Mouse (Mus musculus): ENCODE measurements at regions not wholly inside any gene's neighbourhood (a gene's known extent, or its start where the extent isn't known, plus 50 kb on each side); places are given as distances from the start of the nearest gene placed in this dataset.

GRCm38 (mm10) chr1:108577793-108578192 lies 988.0 kb downstream of the Serpinb8 start:
- H3K9ac ChIP-seq (ENCODE audit: low read length): no peak overlapping the region
- no peak overlapping the region for H3K4me3 ChIP-seq (ENCODE audit: low read depth, low read length)
- H3K27ac ChIP-seq (replicated peaks; ENCODE audit: low read depth, low read length): no peak overlapping the region
- H3K36me3 ChIP-seq (ENCODE audit: control insufficient read depth, insufficient read depth, low read length): no peaks in the 10 kb centered on the region
- WGBS: 92% methylated on average over 3 of the region's 3 CpGs
- H3K4me1 ChIP-seq (ENCODE audit: control insufficient read depth, insufficient read depth, low read length): no peaks in the 10 kb centered on the region
- H3K27me3 ChIP-seq (ENCODE audit: control insufficient read depth, insufficient read depth, low read length): no peaks in the 10 kb centered on the region
- ATAC-seq (ENCODE audit: insufficient number of reproducible peaks, low FRiP score, low TSS enrichment, low read depth): no peak
- H3K4me2 ChIP-seq (ENCODE audit: low read depth, severe bottlenecking): no peak overlapping the region
- no peaks in the 10 kb centered on the region for H3K9me3 ChIP-seq (ENCODE audit: control insufficient read depth, low read length)
- no peak for DNase-seq (ENCODE audit: low spot score)

GRCm38 (mm10) chr1:108592720-108593422 lies 1003.1 kb downstream of the Serpinb8 start:
- Histone ChIP-seq H3K27me3 (ENCODE audit: control insufficient read depth, insufficient read depth, low read length) (no peaks in the 10 kb centered on the region), H3K9me3 (ENCODE audit: control insufficient read depth, low read length) (no peaks in the 10 kb centered on the region), H3K27ac (replicated peaks; ENCODE audit: low read depth, low read length) (no peak overlapping the region), H3K4me2 (ENCODE audit: low read depth, severe bottlenecking) (no peak overlapping the region), H3K4me3 (ENCODE audit: low read depth, low read length) (no peak overlapping the region), H3K4me1 (ENCODE audit: control insufficient read depth, insufficient read depth, low read length) (no peaks in the 10 kb centered on the region), H3K36me3 (ENCODE audit: control insufficient read depth, insufficient read depth, low read length) (no peaks in the 10 kb centered on the region), H3K9ac (ENCODE audit: low read length) (no peak overlapping the region)
- DNase-seq (ENCODE audit: low spot score) (no peak), ATAC-seq (ENCODE audit: insufficient number of reproducible peaks, low FRiP score, low TSS enrichment, low read depth) (no peak)
- WGBS: 77% methylated on average over 3 of the region's 3 CpGs

- H3K9ac ChIP-seq (ENCODE audit: low read length): no peak overlapping the region
- H3K9me3 ChIP-seq (ENCODE audit: control insufficient read depth, low read length): no peaks in the 10 kb centered on the region
- no peaks in the 10 kb centered on the region for H3K27me3 ChIP-seq (ENCODE audit: control insufficient read depth, insufficient read depth, low read length)
- ATAC-seq (ENCODE audit: insufficient number of reproducible peaks, low FRiP score, low TSS enrichment, low read depth) (no peak), DNase-seq (ENCODE audit: low spot score) (no peak)
- WGBS: 93% methylated on average over 11 of the region's 11 CpGs
- no peak overlapping the region for H3K4me2 ChIP-seq (ENCODE audit: low read depth, severe bottlenecking)
- no peak overlapping the region for H3K27ac ChIP-seq (replicated peaks; ENCODE audit: low read depth, low read length)
- H3K4me3 ChIP-seq (ENCODE audit: low read depth, low read length): no peak overlapping the region
- H3K4me1 ChIP-seq (ENCODE audit: control insufficient read depth, insufficient read depth, low read length): no peaks in the 10 kb centered on the region
- no peaks in the 10 kb centered on the region for H3K36me3 ChIP-seq (ENCODE audit: control insufficient read depth, insufficient read depth, low read length)
These were observed 1007.3 kb downstream of the Serpinb8 start for GRCm38 (mm10) chr1:108597129-108597528.

All from limb, embryonic 11.5 days (tissue).